Mouse (Mus musculus): Measurements from ENCODE around the gene Usp16. TPM values are rescaled to one million over a fixed set of nuclear protein-coding genes. Genes with fewer than 3 reads are reported as not detected.

Usp16 gene
- 35.3 and 39.0 TPM in 2 replicates for polyA plus RNA-seq (2015; fragmentation: Nextera tagmentation; extraction: Ambion mirVana)

GRCm38 (mm10) chr16:87454419-87455179 is at the start of gene Usp16:
Usp16 (plus strand) TSS chr16:87454703.
- Histone ChIP-seq H3K9me3 (replicated peaks; ENCODE audit: control insufficient read depth, low read length) (no peaks in the 10 kb centered on the region), H3K4me2 (ENCODE audit: low read depth, low read length) (peak within 1 kb of the TSS; percentile 69), H3K36me3 (ENCODE audit: control insufficient read depth, insufficient read depth, low read length) (no peaks in the 10 kb centered on the region), H3K4me3 (replicated peaks; ENCODE audit: low read length) (peak within 1 kb of the TSS; percentile 92), H3K4me1 (ENCODE audit: control insufficient read depth, insufficient read depth, low read length) (peaks cover 10% of the 10 kb centered on the region), H3K27me3 (ENCODE audit: control insufficient read depth, insufficient read depth, low read length) (no peaks in the 10 kb centered on the region), H3K9ac (ENCODE audit: low read length) (peak within 1 kb of the TSS; percentile 98), H3K27ac (ENCODE audit: low read length) (peak within 1 kb of the TSS; percentile 67)
- ATAC-seq (ENCODE audit: insufficient read depth, low FRiP score) = peak; percentile 98
- 10% methylated on average over 45 of the region's 45 CpGs for WGBS

GRCm38 (mm10) chr16:87405001-87405400 is 49.5 kb upstream of the Usp16 start:
- Histone ChIP-seq H3K4me2 (ENCODE audit: low read depth, low read length) (no peak overlapping the region), H3K4me3 (replicated peaks; ENCODE audit: low read length) (no peak overlapping the region), H3K9me3 (replicated peaks; ENCODE audit: control insufficient read depth, low read length) (no peaks in the 10 kb centered on the region), H3K36me3 (ENCODE audit: control insufficient read depth, insufficient read depth, low read length) (peaks cover 18% of the 10 kb centered on the region), H3K4me1 (ENCODE audit: control insufficient read depth, insufficient read depth, low read length) (no peaks in the 10 kb centered on the region), H3K9ac (ENCODE audit: low read length) (no peak overlapping the region), H3K27ac (ENCODE audit: low read length) (no peak overlapping the region), H3K27me3 (ENCODE audit: control insufficient read depth, insufficient read depth, low read length) (no peaks in the 10 kb centered on the region)
- no peak for ATAC-seq (ENCODE audit: insufficient read depth, low FRiP score)
- WGBS = 86% methylated on average over 3 of the region's 3 CpGs

- no peak overlapping the region for H3K4me2 ChIP-seq (ENCODE audit: low read depth, low read length)
- no peaks in the 10 kb centered on the region for H3K27me3 ChIP-seq (ENCODE audit: control insufficient read depth, insufficient read depth, low read length)
- H3K4me3 ChIP-seq (replicated peaks; ENCODE audit: low read length) = no peak overlapping the region
- no peak for ATAC-seq (ENCODE audit: insufficient read depth, low FRiP score)
- no peak overlapping the region for H3K9ac ChIP-seq (ENCODE audit: low read length)
- H3K27ac ChIP-seq (ENCODE audit: low read length) = no peak overlapping the region
- WGBS = 92% methylated on average over 8 of the region's 8 CpGs
- H3K9me3 ChIP-seq (replicated peaks; ENCODE audit: control insufficient read depth, low read length) = 0 out of 2 replicates have a peak, but pooled peaks cover 4% of the 10 kb centered on the region
- peaks cover 69% of the 10 kb centered on the region for H3K36me3 ChIP-seq (ENCODE audit: control insufficient read depth, insufficient read depth, low read length)
- H3K4me1 ChIP-seq (ENCODE audit: control insufficient read depth, insufficient read depth, low read length) = no peaks in the 10 kb centered on the region
Observed at GRCm38 (mm10) chr16:87420662-87421061, 33.8 kb upstream of the Usp16 start.

- peaks cover 21% of the 10 kb centered on the region; the same call in 1 of the 2 replicates for H3K36me3 ChIP-seq (ENCODE audit: control insufficient read depth, insufficient read depth, low read length)
- H3K4me2 ChIP-seq (ENCODE audit: low read depth, low read length) = no peak overlapping the region
- WGBS = 96% methylated on average over 8 of the region's 8 CpGs
- H3K4me1 ChIP-seq (ENCODE audit: control insufficient read depth, insufficient read depth, low read length) = no peaks in the 10 kb centered on the region
- no peak overlapping the region for H3K4me3 ChIP-seq (replicated peaks; ENCODE audit: low read length)
- no peak overlapping the region for H3K27ac ChIP-seq (ENCODE audit: low read length)
- no peak for ATAC-seq (ENCODE audit: insufficient read depth, low FRiP score)
- H3K27me3 ChIP-seq (ENCODE audit: control insufficient read depth, insufficient read depth, low read length) = no peaks in the 10 kb centered on the region
- H3K9me3 ChIP-seq (replicated peaks; ENCODE audit: control insufficient read depth, low read length) = no peaks in the 10 kb centered on the region
- no peak overlapping the region for H3K9ac ChIP-seq (ENCODE audit: low read length)
Observed at GRCm38 (mm10) chr16:87427516-87427915, 27.0 kb upstream of the Usp16 start.

- Histone ChIP-seq H3K9ac (ENCODE audit: low read length) (peak within 1 kb of the TSS; percentile 94), H3K4me2 (ENCODE audit: low read depth, low read length) (peak within 1 kb of the TSS; percentile 75), H3K27ac (ENCODE audit: low read length) (peak within 1 kb of the TSS; percentile 74), H3K9me3 (replicated peaks; ENCODE audit: control insufficient read depth, low read length) (no peaks in the 10 kb centered on the region), H3K4me3 (replicated peaks; ENCODE audit: low read length) (peak within 1 kb of the TSS; percentile 98), H3K36me3 (ENCODE audit: control insufficient read depth, insufficient read depth, low read length) (no peaks in the 10 kb centered on the region), H3K27me3 (ENCODE audit: control insufficient read depth, insufficient read depth, low read length) (no peaks in the 10 kb centered on the region), H3K4me1 (ENCODE audit: control insufficient read depth, insufficient read depth, low read length) (no peaks in the 10 kb centered on the region)
- under 1% methylated on average over 56 of the region's 56 CpGs for WGBS
- ATAC-seq (ENCODE audit: insufficient read depth, low FRiP score) = peak; percentile 99
Observed at GRCm38 (mm10) chr16:87432033-87432814, 22.3 kb upstream of the Usp16 start, which contains the start of gene Ltn1. Ltn1 (minus strand) TSS chr16:87432612.

GRCm38 (mm10) chr16:87434266-87434665 is 20.2 kb upstream of the Usp16 start:
- Histone ChIP-seq H3K4me3 (replicated peaks; ENCODE audit: low read length) (no peak overlapping the region), H3K4me1 (ENCODE audit: control insufficient read depth, insufficient read depth, low read length) (no peaks in the 10 kb centered on the region), H3K9ac (ENCODE audit: low read length) (no peak overlapping the region), H3K4me2 (ENCODE audit: low read depth, low read length) (no peak overlapping the region), H3K36me3 (ENCODE audit: control insufficient read depth, insufficient read depth, low read length) (no peaks in the 10 kb centered on the region), H3K27ac (ENCODE audit: low read length) (no peak overlapping the region), H3K27me3 (ENCODE audit: control insufficient read depth, insufficient read depth, low read length) (no peaks in the 10 kb centered on the region), H3K9me3 (replicated peaks; ENCODE audit: control insufficient read depth, low read length) (no peaks in the 10 kb centered on the region)
- WGBS = 83% methylated on average over 7 of the region's 7 CpGs
- no peak for ATAC-seq (ENCODE audit: insufficient read depth, low FRiP score)

- 82% methylated on average over 6 of the region's 6 CpGs for WGBS
- no peaks in the 10 kb centered on the region for H3K9me3 ChIP-seq (replicated peaks; ENCODE audit: control insufficient read depth, low read length)
- no peak for ATAC-seq (ENCODE audit: insufficient read depth, low FRiP score)
Observed at GRCm38 (mm10) chr16:87434946-87435345, 19.6 kb upstream of the Usp16 start.

GRCm38 (mm10) chr16:87435411-87436205 is 18.9 kb upstream of the Usp16 start:
- no peaks in the 10 kb centered on the region for H3K9me3 ChIP-seq (replicated peaks; ENCODE audit: control insufficient read depth, low read length)
- no peaks in the 10 kb centered on the region for H3K27me3 ChIP-seq (ENCODE audit: control insufficient read depth, insufficient read depth, low read length)
- no peaks in the 10 kb centered on the region for H3K36me3 ChIP-seq (ENCODE audit: control insufficient read depth, insufficient read depth, low read length)
- peaks cover 4% of the 10 kb centered on the region for H3K4me1 ChIP-seq (ENCODE audit: control insufficient read depth, insufficient read depth, low read length)
- H3K9ac ChIP-seq (ENCODE audit: low read length) = no peak overlapping the region
- ATAC-seq (ENCODE audit: insufficient read depth, low FRiP score) = no peak
- 82% methylated on average over 13 of the region's 13 CpGs for WGBS
- H3K4me2 ChIP-seq (ENCODE audit: low read depth, low read length) = no peak overlapping the region
- no peak overlapping the region for H3K27ac ChIP-seq (ENCODE audit: low read length)
- H3K4me3 ChIP-seq (replicated peaks; ENCODE audit: low read length) = no peak overlapping the region

More at GRCm38 (mm10) chr16:87434946-87435345, 19.6 kb upstream of the Usp16 start:
- Histone ChIP-seq H3K4me2 (ENCODE audit: low read depth, low read length) (no peak overlapping the region), H3K4me1 (ENCODE audit: control insufficient read depth, insufficient read depth, low read length) (peaks cover 4% of the 10 kb centered on the region), H3K27ac (ENCODE audit: low read length) (no peak overlapping the region), H3K36me3 (ENCODE audit: control insufficient read depth, insufficient read depth, low read length) (no peaks in the 10 kb centered on the region), H3K9ac (ENCODE audit: low read length) (no peak overlapping the region), H3K4me3 (replicated peaks; ENCODE audit: low read length) (no peak overlapping the region), H3K27me3 (ENCODE audit: control insufficient read depth, insufficient read depth, low read length) (no peaks in the 10 kb centered on the region)
